Mouse (Mus musculus) MEL-GATA-1-ER (cell line): ENCODE measurements around the gene Cyp2c70.
"Not testable (repeated sequence)": the region's sequence is repeated elsewhere in the genome, so short reads cannot be mapped to it uniquely, and the experiment has no call there.

ENCODE experiments used
- DNase-seq: peaks from one replicate; pipeline ENCODE4 v3.0.0-alpha.2; 2012; ENCODE audit warnings: low read depth; ENCODE audit errors: extremely low read depth

The Cyp2c70 gene

DNA sequence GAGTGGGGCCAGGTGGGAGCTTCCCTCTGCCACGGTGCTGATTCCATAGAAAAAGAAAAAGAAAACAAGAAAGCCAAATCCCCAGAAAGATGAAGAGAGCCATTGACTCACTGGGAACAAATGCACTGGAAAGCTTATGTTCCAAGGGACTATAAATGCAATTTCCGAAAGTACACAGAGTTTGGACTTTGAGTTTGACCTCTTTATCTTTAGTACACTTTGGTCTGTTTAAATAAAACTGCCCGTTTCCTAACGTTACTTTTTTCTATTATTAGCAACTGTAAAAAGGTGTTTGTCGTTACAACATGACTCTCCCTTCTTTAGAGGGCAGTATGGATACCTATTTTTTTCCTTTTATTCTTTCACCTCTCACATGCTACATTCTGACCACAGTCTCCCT lies at the start of gene Cyp2c70:
TSS of gene Cyp2c70 (minus strand) at position 174 of the 400 bp plus-strand sequence.
- no peak for DNase-seq

DNA sequence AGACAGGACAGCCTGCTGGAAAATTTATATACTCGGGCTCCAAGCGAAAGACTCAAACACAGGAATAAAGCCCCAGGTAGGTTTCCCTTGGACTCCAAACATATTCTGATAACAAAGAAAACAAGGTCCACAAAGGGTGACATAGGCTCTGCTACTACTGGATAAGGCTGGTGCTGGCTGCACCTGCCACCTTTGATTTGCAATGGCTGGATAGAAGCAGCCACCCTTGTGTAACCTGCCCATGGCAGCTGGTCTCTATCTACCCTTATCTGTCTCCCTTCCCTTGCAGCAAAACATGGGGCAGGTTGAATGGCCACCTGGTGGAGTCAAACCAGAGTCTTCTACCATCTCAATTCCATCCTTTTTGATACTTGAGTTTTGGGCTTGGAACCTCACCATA lies 45.4 kb upstream of the Cyp2c70 start:
- DNase-seq, result no peak

DNA sequence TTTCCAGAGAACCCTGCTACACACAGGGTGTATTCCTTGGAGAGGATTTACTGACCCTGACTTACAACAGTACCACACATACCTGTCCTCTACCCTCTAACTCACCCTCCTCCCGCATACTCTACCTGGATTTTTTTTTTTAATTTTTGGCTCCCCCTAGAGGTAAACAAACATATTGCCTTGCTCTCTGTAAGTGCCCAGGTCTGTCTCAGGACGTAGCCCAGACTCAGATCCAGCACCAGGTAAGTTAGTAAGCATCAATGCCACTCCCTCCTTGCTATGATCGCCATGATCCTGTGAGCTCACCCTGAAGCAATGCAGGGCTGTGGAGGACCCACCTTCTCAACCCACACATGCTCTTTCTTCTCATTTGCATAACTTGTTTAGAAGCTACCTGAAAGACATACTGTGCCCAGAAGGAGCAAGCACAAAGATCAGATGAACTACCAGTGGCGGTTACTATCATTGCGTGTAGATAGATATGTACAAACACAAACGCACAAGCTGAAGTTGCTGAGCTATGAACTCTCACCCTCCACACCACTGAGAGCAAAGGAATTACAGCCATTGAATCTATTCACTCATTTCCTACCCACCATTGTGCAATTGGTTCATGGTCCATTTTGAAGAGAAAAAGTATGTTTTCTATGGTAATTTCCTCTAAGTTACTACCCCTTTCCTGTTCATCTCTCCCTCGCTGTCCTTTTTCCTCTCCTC lies 44.9 kb upstream of the Cyp2c70 start:
- DNase-seq, result no peak

DNA sequence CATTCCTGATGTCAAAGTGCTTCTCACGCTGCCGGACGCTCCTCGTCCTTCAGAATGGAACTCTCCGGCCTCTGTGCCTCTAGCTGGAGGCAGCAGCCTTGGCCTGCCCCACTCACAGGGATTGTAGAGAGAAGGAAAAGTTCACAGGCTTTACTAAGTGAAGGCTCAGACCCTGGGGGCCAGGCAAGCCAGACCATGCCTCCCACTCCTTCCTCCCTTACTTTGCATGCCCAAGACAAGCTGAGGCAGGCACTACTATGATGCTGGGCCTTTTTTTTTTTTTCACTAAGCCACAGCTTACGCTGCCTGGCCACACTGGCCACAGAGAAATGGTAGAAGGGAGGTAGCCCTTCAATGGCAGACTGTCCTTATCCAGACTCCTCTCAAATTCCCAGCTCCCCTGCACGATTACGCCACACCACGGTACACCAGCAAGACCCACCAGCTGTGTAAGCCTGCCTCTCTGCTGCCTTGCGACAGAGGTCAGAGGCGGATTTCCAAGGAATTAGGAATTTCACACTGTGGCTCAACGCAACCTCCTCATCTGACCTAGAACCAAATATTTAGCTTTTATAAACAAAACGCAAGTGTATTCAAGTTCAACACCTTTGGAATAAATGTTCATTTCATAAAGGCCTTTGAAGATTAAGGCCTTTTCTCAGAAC lies 44.1 kb upstream of the Cyp2c70 start:
- no peak for DNase-seq

DNA sequence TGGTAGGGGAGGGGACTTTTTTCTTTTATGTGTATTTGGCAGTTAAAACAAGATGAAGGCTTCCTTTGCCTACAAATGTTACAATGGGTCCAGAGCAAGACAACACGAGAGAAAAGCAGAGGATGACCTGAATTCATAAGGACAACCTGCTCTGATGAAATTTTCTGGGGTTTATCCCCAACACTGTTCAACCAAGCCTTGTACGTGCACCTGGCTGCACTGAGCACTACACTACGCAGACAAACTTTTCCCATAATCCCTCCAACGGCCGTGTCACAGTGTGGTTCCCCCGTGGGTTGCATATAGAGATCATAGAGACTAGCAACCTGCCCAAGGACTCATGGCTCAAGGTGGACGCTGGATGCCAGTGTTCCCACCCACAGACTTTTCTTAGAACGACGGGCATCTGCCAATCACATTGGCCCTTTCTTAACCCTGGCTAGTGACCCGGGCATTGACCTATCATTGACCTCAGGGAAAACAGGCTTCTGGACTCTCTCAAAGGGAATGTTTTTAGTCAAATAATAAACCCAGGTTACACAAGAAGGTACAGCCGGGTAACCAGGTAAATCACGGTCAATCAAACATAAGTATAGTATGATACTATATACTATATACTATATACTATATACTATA lies 39.5 kb upstream of the Cyp2c70 start:
- no peak for DNase-seq

DNA sequence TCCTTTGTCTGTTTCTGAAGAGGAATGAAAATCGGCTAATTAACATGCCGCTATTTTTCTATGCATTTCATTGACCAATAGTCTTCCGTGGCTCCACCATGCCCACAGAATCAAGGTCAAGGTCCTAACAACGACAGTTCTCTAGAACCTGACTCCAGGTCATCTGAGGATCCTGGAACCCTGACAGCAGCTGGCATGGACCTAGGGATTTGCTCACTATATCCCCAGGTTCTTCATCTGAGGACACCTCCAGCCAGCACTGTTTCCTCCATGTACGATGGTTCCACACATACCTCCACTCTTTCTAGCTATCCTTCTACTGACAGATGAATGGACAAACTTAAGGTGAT lies 38.6 kb upstream of the Cyp2c70 start:
- no peak for DNase-seq

DNA sequence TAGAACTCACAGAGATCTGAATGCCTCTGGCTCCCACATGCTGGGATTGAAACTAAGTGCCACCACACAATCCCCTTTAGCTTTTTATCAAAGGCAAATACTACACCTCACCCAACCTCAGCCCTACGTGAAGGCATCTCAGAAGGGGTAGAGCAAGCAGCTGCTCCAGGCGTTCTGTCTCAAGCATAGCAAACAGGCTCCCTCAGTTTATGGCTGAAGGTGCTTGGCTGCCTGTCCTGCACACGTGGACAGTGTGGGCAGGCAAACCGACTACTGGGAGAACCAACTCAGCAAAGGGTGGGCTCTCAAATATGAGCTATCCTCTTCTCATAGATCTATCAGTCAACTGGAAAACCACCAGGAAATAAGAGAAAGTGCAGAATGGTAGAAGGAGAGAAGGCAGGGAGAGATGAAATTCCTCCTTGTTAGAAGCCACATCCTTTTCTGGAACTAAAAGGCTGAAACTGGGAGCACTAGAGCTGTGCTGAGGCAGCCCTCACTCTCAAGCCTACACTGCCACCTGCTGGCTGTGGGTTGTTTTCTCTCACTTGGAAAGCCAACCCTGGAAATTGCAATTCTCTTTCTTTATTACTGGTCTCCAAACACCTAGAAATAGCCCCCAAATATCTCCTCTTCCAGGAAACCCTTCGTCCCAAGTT lies 38.1 kb upstream of the Cyp2c70 start:
- DNase-seq, result peak; percentile 13

DNA sequence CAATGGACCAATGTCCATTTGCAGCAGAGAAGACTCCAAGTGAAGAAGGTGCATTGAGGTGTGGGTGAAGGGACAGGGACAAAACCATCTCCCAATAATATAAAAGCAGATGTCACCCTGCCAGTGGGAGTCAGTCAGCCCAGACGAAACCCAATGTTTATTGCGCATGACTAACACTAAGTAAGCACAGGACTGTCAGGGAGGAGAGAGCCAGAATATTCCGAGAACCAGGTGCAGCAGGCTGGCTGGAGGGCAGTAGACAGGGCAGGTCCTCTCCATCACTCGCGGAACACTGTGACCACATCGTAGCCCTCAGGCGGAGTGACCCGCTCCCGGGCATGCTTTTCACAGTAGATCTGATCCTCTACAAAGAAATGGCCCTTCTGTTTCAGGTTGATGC lies 35.2 kb upstream of the Cyp2c70 start:
- not testable (repeated sequence) for DNase-seq

DNA sequence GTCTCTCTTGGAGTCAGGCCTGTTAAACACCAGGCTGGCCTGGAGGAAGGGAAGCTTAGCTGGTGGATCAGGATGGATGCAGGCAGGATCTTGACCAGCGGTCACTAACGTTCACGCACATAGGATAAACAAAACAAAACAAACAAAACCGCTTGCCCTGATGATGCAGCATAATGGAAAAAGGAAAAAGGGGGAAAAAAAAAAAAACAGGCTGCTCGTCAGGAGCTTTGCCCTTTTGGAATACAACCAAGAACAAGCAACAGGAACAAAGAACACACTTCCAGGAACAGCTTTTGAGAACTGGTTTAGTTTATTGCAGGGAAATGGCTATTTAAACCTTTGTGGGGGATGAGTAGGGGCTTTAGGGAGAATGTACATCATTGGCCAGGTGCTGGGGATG lies 33.7 kb upstream of the Cyp2c70 start:
- DNase-seq, result no peak

DNA sequence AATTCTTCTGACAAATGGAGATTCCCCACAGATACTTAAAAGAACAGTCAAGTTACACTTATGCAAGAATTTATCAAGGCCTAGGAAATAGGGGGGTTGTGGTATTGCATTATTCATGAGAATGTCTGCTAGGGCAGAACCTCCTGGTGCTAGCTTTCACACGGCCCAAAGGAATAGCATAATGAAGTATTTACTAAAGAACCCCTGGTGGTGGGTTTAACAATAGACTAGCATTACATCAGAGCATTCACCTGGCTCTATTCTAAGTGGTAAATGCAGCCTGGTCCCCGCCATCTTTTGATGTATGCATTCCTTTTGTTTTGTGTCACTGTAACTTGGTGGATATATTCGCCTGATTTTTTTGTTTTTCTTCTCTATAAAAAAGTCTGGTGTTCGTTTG lies 15.8 kb upstream of the Cyp2c70 start:
- DNase-seq, result not testable (repeated sequence)

DNA sequence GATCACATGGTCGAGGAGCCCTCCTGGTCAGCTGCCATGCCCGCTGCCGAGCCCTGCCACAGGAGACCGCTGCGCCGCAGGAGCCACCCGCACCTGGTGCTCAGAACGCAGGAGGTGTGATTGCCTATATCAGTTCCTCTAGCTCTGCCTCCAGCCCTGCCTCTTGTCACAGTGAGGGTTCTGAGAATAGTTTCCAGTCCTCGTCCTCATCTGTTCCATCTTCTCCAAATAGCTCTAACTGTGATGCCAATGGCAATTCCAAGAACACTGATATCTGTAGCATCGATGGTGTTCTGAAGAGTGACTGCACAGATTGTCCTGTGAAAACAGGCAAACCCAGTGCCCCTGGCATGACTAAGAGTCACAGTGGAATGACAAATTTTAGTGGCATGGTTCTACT lies 3.5 kb upstream of the Cyp2c70 start:
- DNase-seq, result no peak

DNA sequence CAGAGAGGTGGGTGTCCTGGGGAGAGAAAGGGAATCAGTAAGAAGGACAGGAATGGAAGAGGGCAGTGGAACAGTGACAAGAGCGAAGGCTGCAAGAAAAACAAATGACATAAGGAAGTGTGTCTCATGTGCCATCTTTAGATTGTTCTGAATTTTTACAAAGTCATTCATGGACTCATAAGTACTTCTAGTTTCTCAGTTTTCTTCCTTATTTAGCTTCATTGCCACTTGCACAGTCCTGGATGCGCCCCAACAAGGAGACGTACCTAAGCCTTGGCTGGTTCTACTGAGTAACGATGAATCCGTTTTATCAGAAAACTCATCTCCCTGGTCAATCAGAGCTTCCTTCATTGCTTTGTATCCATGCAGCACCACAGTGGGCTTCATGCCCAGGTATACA lies 3.5 kb downstream of the Cyp2c70 start:
- DNase-seq, result no peak

DNA sequence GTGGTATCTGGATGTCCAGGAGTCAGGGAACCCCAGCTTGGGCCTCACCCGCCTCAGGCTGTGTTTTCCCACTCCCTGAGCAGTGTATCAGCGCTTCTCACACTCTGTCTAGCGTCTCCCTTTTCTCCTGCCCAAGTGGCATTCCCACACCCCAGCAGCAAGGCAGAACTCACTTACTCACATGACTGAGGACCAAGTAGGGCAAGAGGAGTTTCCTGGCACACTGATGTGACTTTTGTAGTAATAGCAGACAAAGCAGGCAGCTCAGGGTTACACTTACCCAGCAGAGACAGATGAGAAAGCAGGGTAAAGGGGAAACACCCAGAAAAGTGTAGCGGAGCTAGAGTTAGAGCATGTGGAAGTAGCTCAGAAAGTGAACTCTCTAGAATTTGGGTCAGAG lies 8.8 kb downstream of the Cyp2c70 start:
- no peak for DNase-seq

DNA sequence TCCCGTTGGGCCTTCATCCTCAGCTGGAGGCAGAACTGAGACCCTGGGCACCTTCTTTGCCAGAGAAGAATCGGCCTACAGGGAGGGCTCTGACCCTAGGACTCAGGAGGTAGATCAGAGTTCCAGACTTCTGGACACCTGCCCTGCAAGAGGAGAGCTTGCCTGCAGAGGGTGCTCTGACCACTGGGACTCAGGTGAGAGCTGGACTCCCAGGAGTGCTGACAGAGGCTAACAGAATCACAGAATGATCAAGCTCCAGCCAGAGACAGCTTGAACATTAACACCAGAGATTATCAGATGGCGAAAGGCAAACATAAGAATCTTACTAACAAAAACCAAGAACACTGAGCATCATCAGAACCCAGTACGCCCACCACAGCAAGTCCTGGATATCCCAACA lies 18.7 kb downstream of the Cyp2c70 start:
- not testable (repeated sequence) for DNase-seq

DNA sequence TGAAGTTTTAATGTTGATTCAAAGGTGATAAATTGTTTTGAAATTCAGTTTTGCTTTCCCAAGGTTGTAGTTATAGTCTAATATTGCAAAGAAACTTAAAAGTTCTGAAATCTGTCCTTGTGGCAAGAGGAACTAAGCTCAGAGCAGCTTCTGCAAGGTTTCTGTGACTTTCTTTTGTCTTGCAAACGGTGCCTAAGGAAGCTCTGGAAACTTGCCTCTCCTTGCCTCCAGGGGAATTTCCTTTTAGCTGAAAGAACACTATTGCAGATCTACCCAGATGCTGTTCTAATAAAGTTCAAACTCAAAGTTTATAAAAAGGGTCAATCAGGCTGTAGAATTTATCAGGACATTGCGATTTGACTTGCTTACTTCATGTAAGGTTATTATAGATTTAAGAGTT lies 60.1 kb downstream of the Cyp2c70 start:
- DNase-seq, result not testable (repeated sequence)

DNA sequence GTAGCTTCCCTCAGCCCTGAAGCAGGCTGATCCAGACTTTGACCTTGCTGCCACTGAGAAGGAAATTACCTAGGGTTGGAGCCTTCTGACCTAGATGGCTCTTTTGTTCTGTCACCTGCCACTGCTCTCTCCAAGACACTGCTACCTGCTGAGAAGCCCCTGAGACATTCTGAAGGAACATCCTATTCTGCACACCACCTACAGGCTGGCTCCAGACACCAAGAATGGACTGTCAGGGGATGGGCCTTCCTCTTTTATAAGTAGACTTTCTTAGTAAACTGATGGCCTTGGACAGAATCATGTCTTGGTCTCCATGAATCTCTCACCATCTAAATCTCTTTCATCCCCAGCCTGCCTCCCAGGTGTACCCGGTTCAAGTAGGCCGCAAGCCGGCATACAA lies 62.0 kb downstream of the Cyp2c70 start:
- DNase-seq, result not testable (repeated sequence)

DNA sequence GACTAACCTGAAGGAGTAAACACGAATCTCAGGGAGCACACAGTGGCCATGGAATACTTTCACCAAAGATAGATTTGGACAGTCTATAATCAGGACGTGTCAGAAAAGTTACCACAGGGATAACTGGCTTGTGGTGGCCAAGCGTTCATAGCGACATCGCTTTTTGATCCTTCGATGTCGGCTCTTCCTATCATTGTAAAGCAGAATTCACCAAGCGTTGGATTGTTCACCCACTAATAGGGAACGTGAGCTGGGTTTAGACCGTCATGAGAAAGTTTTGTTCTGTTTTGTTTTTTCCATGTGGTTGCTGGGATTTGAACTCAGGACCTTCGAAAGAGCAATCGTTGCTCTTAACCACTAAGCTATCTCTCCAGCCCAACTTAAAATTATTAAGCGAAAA lies 67.5 kb downstream of the Cyp2c70 start:
- DNase-seq, result not testable (repeated sequence)
